Mouse (Mus musculus) spleen, postnatal 10 days (tissue): Measurements from ENCODE around the gene Zc3h7b.
"Not testable (repeated sequence)": the region's sequence is repeated elsewhere in the genome, so short reads cannot be mapped to it uniquely, and the experiment has no call there.

Experiments
- DNase-seq, 2 experiments: peaks; one replicate each; pipeline ENCODE4 v3.0.0; 2021 to 2022; ENCODE audit warnings: low spot score in 2 of 2

Gene Zc3h7b

DNA sequence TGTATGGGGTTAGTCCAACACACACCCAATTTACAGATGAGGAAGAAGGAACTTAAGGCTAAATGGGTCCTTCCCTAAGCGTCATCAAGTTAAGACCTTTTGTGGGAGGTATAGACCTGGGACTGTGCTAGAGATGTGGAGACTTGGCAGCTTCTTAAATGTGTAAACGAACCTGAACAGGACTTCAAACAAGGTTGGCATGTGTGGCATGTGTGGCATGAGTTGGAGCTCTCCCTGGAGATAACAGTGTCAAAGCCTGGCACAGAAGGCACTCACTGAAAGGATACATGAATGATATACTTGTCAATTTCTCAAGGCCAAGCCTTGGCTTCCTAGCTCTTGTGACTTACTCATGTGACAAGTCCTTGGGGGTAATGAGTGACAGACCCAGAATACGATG lies 5.6 kb upstream of the Zc3h7b start:
- DNase-seq: no peak

GRCm38 (mm10) chr15:81739924-81740323 lies 4.9 kb upstream of the Zc3h7b start:
- no peak for DNase-seq

DNA sequence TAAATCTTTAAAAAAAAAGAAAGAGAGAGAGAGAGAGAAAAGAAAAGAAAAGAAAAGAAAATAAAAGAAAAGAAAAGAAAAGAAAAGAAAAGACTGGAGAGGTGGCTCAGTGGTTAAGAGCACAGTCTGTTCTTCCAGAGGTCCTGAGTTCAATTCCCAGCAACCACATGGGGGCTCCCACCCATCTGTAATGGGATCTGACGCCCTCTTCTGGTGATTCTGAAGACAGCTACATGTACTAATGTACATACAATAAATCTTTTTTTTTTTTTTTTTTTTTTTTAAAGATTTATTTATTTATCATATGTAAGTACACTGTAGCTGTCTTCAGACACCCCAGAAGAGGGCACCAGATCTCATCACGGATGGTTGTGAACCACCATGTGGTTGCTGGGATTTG lies 2.5 kb upstream of the Zc3h7b start:
- not testable (repeated sequence) for DNase-seq

DNA sequence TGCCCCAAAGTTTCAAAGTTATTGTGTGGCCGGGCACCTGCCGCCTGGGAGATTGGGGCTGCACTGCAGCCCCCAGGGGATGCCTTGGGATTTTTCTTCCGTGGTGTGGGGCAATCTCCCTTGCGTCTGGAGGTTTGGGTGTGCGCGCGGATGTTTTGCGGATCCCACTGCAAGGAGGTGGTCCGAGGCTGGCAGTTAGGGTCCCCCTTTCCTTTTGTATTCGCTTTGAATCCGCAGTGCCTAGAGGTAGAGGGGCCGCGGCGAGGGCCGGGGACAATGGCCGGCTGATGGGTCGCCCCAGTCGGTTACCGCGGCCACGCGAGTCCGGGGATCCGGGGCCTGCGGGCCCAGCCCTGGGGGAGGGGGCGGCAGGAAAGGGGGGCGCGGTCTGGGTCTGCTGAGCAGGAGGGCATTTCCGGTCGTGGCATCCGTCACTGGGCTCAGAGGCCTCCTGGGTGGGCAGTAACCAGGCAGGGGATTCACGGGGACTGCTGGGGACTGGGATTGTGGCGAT lies 801 bp downstream of the Zc3h7b start:
- DNase-seq: peak in 1 of 2 experiments; percentile 69

- DNase-seq: no peak
These were observed 4.9 kb downstream of the Zc3h7b start for GRCm38 (mm10) chr15:81749742-81750141.

GRCm38 (mm10) chr15:81753669-81754068 lies 8.8 kb downstream of the Zc3h7b start:
- DNase-seq: no peak

- no peak for DNase-seq
These were observed 13.8 kb downstream of the Zc3h7b start for GRCm38 (mm10) chr15:81758701-81759100.

- no peak for DNase-seq
These were observed 14.7 kb downstream of the Zc3h7b start for GRCm38 (mm10) chr15:81759542-81759941.

- DNase-seq: no peak
These were observed 15.7 kb downstream of the Zc3h7b start for GRCm38 (mm10) chr15:81760361-81761079.

DNA sequence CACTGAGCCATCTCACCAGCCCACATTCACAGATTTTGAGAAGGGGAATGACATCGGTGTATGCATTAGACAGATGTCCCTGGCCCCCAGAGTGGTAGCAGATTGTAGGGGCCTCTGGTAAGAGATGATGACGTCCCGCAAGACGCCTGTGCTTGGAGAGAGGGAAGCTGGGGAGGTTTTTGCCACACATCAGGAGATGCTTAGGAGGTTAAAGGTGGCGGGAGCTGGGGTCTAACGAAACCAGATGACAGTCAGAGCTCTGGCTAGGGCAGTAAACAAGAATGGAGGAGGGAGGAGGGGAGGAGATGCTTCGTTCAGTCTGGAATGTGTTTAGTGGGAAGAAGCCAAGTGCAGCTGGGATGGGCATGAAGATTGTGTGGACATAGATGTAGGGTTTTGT lies 16.5 kb downstream of the Zc3h7b start:
- DNase-seq: no peak

DNA sequence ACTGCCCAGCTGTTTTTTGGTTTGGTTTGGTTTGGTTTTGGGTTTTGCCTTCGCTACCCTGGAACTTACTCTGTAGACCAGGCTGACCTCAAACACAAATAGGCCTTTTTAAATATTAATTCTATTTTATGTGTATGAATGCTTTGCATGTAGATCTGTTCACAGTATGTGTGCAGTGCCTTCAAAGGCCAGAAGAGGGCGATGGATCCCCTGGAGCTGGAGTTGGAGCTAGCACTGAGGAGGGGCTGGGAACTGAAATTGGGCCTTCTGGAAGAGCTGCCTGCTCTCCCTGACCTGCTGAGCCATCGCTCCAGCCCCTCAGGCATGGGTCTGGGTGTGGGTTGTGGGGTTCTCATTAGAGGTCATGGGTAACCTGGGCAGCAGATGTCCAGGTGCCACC lies 17.1 kb downstream of the Zc3h7b start:
- DNase-seq: no peak

DNA sequence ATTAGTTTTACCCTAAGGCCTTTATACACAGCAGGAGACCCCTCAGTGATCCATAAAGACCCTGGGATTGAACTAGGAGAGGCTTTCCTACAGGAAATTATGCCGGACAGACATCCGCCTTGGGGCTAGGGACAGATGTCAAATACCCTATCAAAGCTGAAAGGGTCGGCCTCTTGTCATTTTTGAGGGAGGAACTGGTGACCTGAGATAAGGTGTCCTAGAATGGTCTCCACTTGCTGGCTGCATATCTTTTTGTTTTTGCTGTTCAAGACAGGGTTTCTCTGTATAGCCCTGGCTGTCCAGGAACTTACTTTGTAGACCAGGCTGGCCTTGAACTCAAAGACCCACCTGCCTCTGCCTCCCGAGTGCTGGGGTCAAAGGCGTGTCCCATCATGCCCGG lies 19.7 kb downstream of the Zc3h7b start:
- no peak for DNase-seq

GRCm38 (mm10) chr15:81765651-81766050 lies 20.8 kb downstream of the Zc3h7b start:
- DNase-seq: no peak

DNA sequence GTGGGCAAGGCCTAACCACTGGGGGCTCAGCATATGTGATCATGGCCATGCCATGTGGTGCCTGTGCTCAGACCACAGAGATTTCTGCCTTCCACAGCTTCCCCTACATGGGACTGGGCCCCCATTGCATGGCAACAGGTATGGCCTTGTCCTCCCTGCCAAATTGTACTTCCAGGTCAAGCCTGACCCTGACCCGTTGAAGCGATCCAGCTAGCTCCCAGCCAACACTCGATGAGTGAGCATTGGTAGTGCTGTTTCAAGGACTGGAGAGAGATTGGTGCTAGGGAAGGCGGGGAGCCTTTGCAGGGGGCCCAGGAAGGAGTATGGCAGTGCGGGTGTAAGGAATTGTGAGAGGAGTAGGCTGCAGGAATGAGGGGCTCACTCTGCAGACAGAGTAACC lies 21.6 kb downstream of the Zc3h7b start:
- DNase-seq: no peak

DNA sequence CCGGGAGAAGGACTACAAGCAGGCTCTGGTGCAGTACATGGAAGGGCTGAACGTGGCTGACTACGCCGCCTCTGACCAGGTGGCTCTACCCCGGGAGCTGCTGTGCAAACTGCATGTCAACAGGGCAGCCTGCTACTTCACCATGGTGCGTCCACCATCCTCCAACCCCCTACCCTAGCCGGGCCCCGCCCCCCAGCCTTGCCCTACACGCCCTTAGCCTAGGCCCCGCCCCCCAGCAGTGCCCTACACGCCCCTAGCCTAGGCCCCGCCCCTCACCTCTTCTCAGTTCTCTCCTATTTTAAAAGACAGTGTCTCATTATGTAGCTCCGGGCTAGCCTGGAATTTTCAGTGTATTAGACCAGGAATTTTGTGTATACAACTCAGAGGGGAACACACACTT lies 24.2 kb downstream of the Zc3h7b start:
- DNase-seq: peak in 1 of 2 experiments; percentile 37

DNA sequence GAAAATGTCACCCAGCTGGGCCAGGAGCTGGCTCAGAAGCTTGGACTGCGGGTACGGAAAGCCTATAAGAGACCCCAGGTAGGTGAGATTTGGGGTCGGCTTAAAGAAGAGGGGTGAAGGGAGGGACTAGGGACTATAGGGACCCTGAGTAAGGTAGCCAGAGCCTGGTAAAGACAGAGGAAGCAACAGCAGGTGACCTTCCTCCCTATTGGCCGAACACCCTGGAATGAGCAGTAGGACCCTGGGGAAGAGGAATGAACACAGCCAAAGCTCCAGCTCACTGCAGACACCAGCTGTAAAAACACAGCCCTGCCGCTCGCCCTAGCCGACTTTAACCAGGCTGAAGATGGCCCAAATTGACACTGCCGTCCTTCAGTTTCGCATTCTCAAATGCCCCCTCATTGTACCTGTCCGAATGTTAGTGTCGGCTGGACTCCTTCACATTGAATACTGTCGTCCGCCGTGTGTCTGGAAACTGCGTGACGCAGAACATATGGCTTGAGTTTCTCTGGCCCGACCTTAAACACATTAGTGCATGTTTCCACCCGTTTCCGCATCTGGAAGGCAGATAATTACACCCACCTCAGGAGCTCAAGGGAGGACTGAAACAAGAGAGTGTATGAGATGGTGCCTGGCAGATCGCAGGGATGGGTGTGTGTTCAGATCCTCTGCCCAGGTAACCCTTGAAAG lies 27.7 kb downstream of the Zc3h7b start:
- no peak for DNase-seq

DNA sequence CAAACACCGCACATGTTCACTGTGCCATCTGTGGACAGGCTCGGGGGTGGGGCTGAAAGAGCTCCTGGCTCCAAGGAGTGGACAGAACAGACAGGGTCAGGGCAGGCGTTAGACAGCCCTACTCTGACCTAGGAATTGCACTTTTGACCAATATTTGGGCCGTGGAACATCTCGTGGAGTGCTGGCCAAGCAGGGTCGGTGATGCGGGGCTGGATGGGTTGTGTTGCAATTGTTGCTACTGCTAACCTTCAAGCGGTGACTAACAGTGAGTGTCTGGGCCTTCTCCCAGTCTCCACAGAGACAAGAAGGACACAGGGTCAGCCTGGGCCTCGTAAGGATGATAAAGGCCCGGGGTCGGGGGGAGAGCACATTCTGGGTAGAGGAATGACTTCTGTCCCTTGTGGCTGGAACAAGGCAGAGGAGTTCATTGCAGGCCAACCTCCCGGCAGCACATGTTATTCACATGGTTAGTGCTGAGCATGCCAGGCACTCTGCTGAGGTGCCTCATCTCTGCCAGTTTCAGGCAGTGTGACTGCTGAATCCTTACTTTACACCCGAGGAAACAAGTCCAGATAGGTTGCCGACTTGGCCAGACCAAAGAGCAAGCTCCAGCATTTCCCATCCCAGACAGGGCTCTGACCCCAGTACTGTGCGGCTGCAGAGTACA lies 29.8 kb downstream of the Zc3h7b start:
- no peak for DNase-seq

DNA sequence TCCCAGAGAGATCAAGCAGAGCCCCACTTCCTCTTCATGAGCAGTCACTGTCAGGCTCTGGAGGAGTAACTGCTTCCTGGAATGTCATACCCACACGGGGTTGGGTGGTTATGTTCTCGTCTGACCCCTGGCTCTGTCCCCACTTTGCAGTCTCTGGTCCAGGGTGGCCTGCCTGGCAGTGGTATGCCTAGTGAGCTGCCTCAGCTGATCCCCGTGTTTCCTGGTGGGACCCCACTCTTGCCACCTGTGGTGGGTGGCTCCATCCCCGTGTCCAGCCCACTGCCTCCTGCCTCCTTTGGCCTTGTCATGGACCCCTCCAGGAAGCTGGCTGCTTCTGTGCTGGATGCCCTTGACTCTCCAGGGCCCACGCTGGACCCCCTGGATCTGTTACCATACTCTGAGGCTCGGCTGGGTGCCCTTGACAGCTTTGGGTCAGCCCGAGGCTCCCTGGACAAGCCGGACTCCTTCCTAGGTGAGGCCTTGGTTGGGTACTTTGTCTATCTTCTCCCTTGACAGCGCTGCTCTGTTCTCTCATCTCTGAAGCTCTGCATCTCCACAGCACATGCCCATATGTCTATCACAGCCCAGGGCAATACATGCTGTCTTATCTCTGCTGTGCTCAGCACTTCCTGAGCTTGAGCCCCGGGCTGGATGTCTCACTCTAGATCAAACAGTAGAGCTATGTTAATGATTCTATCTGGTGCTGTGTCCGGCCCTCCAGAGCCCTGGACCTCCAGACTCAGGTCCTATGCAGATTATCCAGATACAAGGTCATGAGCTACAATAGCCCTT lies 32.0 kb downstream of the Zc3h7b start:
- no peak for DNase-seq

- peak in 1 of 2 experiments; percentile 69 for DNase-seq
These were observed 37.0 kb downstream of the Zc3h7b start for GRCm38 (mm10) chr15:81781816-81782215.

- DNase-seq: no peak
These were observed 39.9 kb downstream of the Zc3h7b start for GRCm38 (mm10) chr15:81784762-81785161.

DNA sequence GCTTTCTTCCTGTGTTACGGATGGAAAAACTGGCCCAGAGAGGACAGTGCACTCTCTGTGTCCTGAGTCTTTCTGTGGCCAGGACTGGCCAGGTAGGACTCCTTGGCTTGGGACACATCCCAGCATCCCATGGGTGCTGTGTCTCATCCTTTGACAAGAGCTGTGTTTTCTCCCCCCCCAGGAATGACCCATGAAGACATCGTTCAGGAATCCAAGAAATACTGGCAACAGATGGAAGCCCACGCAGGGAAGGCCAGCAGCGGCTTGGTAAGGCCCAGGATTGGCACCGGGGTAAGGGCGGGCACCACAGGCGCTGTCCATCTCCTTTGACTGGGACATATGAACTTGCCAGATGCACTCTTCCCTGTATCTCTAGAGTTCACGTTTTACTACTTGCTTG lies 40.8 kb downstream of the Zc3h7b start:
- no peak for DNase-seq

DNA sequence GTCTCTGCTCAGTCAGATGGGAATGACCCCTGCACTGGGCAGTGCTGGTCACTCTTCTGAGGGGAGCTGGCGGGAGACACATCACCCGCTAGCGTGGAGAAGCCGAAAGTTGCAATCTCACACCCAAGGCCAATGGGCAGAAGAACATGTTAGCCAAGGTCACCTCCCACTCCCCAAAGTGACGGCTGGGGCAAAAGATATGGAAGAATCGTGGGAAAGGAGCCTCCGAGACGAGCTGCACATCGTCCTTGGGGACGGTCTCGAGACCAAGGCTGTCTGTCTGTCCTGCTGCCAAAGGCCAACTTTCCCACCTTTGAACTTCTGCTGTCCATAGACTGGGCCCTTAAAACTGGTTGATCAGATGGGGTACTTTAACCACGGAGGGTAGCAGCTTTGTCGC lies 42.7 kb downstream of the Zc3h7b start:
- DNase-seq: no peak
